Mouse (Mus musculus): ENCODE measurements around the gene Strip1.

GRCm38 (mm10) chr3:107611394-107611793 is 20.1 kb downstream of the Strip1 start:
- TF ChIP-seq POLR2A (IDR thresholded peaks at IDR 0.05; ENCODE audit: control insufficient read depth, extremely low read depth, insufficient read depth, low read length, poor library complexity) (no peak), CTCF (IDR thresholded peaks at IDR 0.05; ENCODE audit: borderline replicate concordance, control insufficient read depth, extremely low read depth, insufficient read depth, low read length, poor library complexity) (no peak)

All from thymus, adult 2 months (tissue).